Mouse (Mus musculus): ENCODE results near the gene Gm10295.

GRCm38 (mm10) chr7:71383341-71384130, 32.3 kb upstream of the Gm10295 start:
- TF ChIP-seq CTCF (IDR thresholded peaks at IDR 0.05; ENCODE audit: low read depth) (no peak), EP300 (IDR thresholded peaks at IDR 0.05; ENCODE audit: low read depth) (no peak)

Measured in heart, postnatal 0 days (tissue).